Mouse (Mus musculus): Measurements from ENCODE around the gene Adgrg7. TPM values are rescaled to one million over a fixed set of nuclear protein-coding genes. Genes with fewer than 3 reads are reported as not detected.

The Adgrg7 gene
- polyA plus RNA-seq (2014; fragmentation: Nextera tagmentation; extraction: Ambion mirVana) = not detected in 2 replicates

GRCm38 (mm10) chr16:56795481-56796139, at the start of gene Adgrg7:
Adgrg7 (minus strand) TSS chr16:56795855.
- Histone ChIP-seq H3K4me3 (ENCODE audit: low read depth, low read length) (no peak within 1 kb of the TSS), H3K27me3 (replicated peaks; ENCODE audit: control insufficient read depth, insufficient read depth, low read length) (no peaks in the 10 kb centered on the region), H3K27ac (ENCODE audit: low read depth, low read length) (no peak within 1 kb of the TSS), H3K9ac (ENCODE audit: low read depth, low read length) (no peak within 1 kb of the TSS), H3K4me1 (replicated peaks; ENCODE audit: control insufficient read depth, insufficient read depth, low read length) (peaks cover under 1% of the 10 kb centered on the region), H3K4me2 (no peak within 1 kb of the TSS), H3K36me3 (ENCODE audit: control insufficient read depth, insufficient read depth, low read length) (no peaks in the 10 kb centered on the region), H3K9me3 (ENCODE audit: control insufficient read depth, low read length) (no peaks in the 10 kb centered on the region)
- 58% methylated on average over 8 of the region's 8 CpGs for WGBS
- DNase-seq (ENCODE audit: low spot score) (no peak), ATAC-seq (replicated peaks; ENCODE audit: low FRiP score) (no peak)

GRCm38 (mm10) chr16:56842988-56843387, 47.3 kb upstream of the Adgrg7 start:
- ATAC-seq (replicated peaks; ENCODE audit: low FRiP score) (no peak), DNase-seq (ENCODE audit: low spot score) (no peak)
- H3K36me3 ChIP-seq (ENCODE audit: control insufficient read depth, insufficient read depth, low read length) = no peaks in the 10 kb centered on the region
- H3K9ac ChIP-seq (ENCODE audit: low read depth, low read length) = no peak overlapping the region
- no peaks in the 10 kb centered on the region for H3K4me1 ChIP-seq (replicated peaks; ENCODE audit: control insufficient read depth, insufficient read depth, low read length)
- no peak overlapping the region for H3K4me2 ChIP-seq
- H3K27me3 ChIP-seq (replicated peaks; ENCODE audit: control insufficient read depth, insufficient read depth, low read length) = no peaks in the 10 kb centered on the region
- H3K4me3 ChIP-seq (ENCODE audit: low read depth, low read length) = no peak overlapping the region
- H3K27ac ChIP-seq (ENCODE audit: low read depth, low read length) = no peak overlapping the region
- no peaks in the 10 kb centered on the region for H3K9me3 ChIP-seq (ENCODE audit: control insufficient read depth, low read length)
- 73% methylated on average over 5 of the region's 5 CpGs for whole genome bisulfite sequencing

- no peaks in the 10 kb centered on the region for H3K9me3 ChIP-seq (ENCODE audit: control insufficient read depth, low read length)
- no peak for ATAC-seq (replicated peaks; ENCODE audit: low FRiP score)
- WGBS = 85% methylated on average over 1 of the region's 1 CpGs
Observed at GRCm38 (mm10) chr16:56833312-56833711, 37.7 kb upstream of the Adgrg7 start.

DNA sequence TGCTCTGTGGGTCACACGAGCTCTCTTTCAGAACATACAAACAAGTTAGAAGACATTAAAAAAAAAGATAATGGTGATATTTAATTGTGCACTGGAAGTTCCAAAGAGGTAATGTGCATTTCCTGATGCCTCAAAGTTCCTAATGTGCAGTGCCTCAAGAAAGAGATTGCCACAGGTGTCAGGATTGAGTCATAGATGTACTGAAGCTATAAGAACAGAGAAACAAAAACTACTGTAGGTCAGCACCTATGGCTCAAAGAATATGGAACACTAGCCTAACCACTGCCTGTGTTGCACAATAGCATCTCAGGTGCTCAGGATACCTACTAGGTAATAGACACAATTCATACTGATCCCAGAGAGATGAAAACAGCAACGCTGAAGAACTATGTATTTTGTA, 36.3 kb upstream of the Adgrg7 start:
- H3K4me2 ChIP-seq = no peak overlapping the region
- H3K9me3 ChIP-seq (ENCODE audit: control insufficient read depth, low read length) = no peaks in the 10 kb centered on the region
- no peaks in the 10 kb centered on the region for H3K4me1 ChIP-seq (replicated peaks; ENCODE audit: control insufficient read depth, insufficient read depth, low read length)
- H3K27me3 ChIP-seq (replicated peaks; ENCODE audit: control insufficient read depth, insufficient read depth, low read length) = no peaks in the 10 kb centered on the region
- no peak overlapping the region for H3K9ac ChIP-seq (ENCODE audit: low read depth, low read length)
- ATAC-seq (replicated peaks; ENCODE audit: low FRiP score) (no peak), DNase-seq (ENCODE audit: low spot score) (no peak)
- H3K4me3 ChIP-seq (ENCODE audit: low read depth, low read length) = no peak overlapping the region
- no peak overlapping the region for H3K27ac ChIP-seq (ENCODE audit: low read depth, low read length)
- 83% methylated on average over 2 of the region's 2 CpGs for WGBS
- H3K36me3 ChIP-seq (ENCODE audit: control insufficient read depth, insufficient read depth, low read length) = no peaks in the 10 kb centered on the region

More at GRCm38 (mm10) chr16:56833312-56833711, 37.7 kb upstream of the Adgrg7 start:
- Histone ChIP-seq H3K27me3 (replicated peaks; ENCODE audit: control insufficient read depth, insufficient read depth, low read length) (no peaks in the 10 kb centered on the region), H3K4me3 (ENCODE audit: low read depth, low read length) (no peak overlapping the region), H3K4me2 (no peak overlapping the region), H3K36me3 (ENCODE audit: control insufficient read depth, insufficient read depth, low read length) (no peaks in the 10 kb centered on the region), H3K9ac (ENCODE audit: low read depth, low read length) (no peak overlapping the region), H3K27ac (ENCODE audit: low read depth, low read length) (no peak overlapping the region), H3K4me1 (replicated peaks; ENCODE audit: control insufficient read depth, insufficient read depth, low read length) (no peaks in the 10 kb centered on the region)
- DNase-seq (ENCODE audit: low spot score) = no peak

- Histone ChIP-seq H3K4me3 (ENCODE audit: low read depth, low read length) (no peak overlapping the region), H3K4me1 (replicated peaks; ENCODE audit: control insufficient read depth, insufficient read depth, low read length) (peaks cover 14% of the 10 kb centered on the region), H3K9me3 (ENCODE audit: control insufficient read depth, low read length) (no peaks in the 10 kb centered on the region), H3K27ac (ENCODE audit: low read depth, low read length) (peak overlapping the region; percentile 81), H3K27me3 (replicated peaks; ENCODE audit: control insufficient read depth, insufficient read depth, low read length) (no peaks in the 10 kb centered on the region), H3K9ac (ENCODE audit: low read depth, low read length) (no peak overlapping the region), H3K36me3 (ENCODE audit: control insufficient read depth, insufficient read depth, low read length) (no peaks in the 10 kb centered on the region), H3K4me2 (peak overlapping the region; percentile 35)
- DNase-seq (ENCODE audit: low spot score) (no peak), ATAC-seq (replicated peaks; ENCODE audit: low FRiP score) (peak; percentile 99)
- 34% methylated on average over 6 of the region's 6 CpGs for WGBS
Observed at GRCm38 (mm10) chr16:56801370-56802109, 5.9 kb upstream of the Adgrg7 start.

- H3K4me3 ChIP-seq (ENCODE audit: low read depth, low read length) = no peak overlapping the region
- 84% methylated on average over 7 of the region's 7 CpGs for whole genome bisulfite sequencing
- peaks cover 14% of the 10 kb centered on the region for H3K4me1 ChIP-seq (replicated peaks; ENCODE audit: control insufficient read depth, insufficient read depth, low read length)
- H3K9me3 ChIP-seq (ENCODE audit: control insufficient read depth, low read length) = no peaks in the 10 kb centered on the region
- no peaks in the 10 kb centered on the region for H3K36me3 ChIP-seq (ENCODE audit: control insufficient read depth, insufficient read depth, low read length)
- H3K27ac ChIP-seq (ENCODE audit: low read depth, low read length) = peak overlapping the region; percentile 81
- no peaks in the 10 kb centered on the region for H3K27me3 ChIP-seq (replicated peaks; ENCODE audit: control insufficient read depth, insufficient read depth, low read length)
- DNase-seq (ENCODE audit: low spot score) = no peak
- H3K9ac ChIP-seq (ENCODE audit: low read depth, low read length) = no peak overlapping the region
- no peak for ATAC-seq (replicated peaks; ENCODE audit: low FRiP score)
- peak overlapping the region; percentile 35 for H3K4me2 ChIP-seq
Observed at GRCm38 (mm10) chr16:56800946-56801345, 5.3 kb upstream of the Adgrg7 start.

DNA sequence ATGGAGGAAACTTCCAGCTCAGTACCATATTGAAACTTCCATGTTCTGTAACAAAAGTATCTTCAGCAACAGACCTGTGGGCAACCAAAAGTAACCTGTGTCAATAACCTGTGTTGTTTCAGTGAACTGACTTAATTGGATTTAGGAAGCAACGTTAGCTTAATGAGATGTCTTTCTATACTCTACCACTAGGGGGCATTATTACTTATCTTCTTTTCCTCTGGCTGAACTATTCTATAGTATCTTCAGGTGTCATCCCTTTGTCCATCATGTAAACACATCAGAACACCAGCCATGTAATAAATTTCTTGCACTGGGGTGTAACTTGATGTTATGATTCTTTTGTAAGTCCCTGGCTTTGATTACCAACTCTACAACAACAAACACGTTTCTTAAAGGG, 4.8 kb upstream of the Adgrg7 start:
- H3K4me3 ChIP-seq (ENCODE audit: low read depth, low read length) = no peak overlapping the region
- ATAC-seq (replicated peaks; ENCODE audit: low FRiP score) (no peak), DNase-seq (ENCODE audit: low spot score) (no peak)
- H3K9me3 ChIP-seq (ENCODE audit: control insufficient read depth, low read length) = no peaks in the 10 kb centered on the region
- peaks cover 14% of the 10 kb centered on the region for H3K4me1 ChIP-seq (replicated peaks; ENCODE audit: control insufficient read depth, insufficient read depth, low read length)
- H3K4me2 ChIP-seq = no peak overlapping the region
- peak overlapping the region; percentile 81; the same call in 1 of the 2 replicates for H3K27ac ChIP-seq (ENCODE audit: low read depth, low read length)
- WGBS = 42% methylated on average over 2 of the region's 2 CpGs
- H3K27me3 ChIP-seq (replicated peaks; ENCODE audit: control insufficient read depth, insufficient read depth, low read length) = no peaks in the 10 kb centered on the region
- no peak overlapping the region for H3K9ac ChIP-seq (ENCODE audit: low read depth, low read length)
- no peaks in the 10 kb centered on the region for H3K36me3 ChIP-seq (ENCODE audit: control insufficient read depth, insufficient read depth, low read length)

DNA sequence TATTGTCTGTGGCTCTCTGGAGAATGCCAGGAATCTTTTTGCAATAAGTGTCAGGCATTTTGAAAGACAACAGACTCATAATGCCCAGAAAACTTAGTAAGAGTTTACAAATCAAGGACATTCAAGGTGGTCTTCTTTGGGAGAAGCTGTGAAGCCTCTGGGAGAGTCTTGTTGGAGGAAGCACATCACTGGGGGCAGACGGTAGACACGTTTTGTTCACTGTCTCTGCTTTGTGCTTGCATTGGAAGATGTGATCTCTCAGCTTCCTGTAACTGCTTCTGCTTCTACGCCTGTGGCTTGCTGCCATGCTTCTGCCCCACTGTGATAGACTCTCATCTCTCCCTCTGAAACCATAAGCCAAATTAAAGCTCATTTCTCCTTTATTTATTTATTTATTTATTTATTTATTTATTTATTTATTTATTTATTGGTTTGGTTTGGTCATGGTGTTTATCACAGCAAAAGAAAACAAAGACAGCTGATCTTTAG, 3.9 kb upstream of the Adgrg7 start:
- H3K9me3 ChIP-seq (ENCODE audit: control insufficient read depth, low read length) = no peaks in the 10 kb centered on the region
- H3K27ac ChIP-seq (ENCODE audit: low read depth, low read length) = no peak overlapping the region
- no peak for ATAC-seq (replicated peaks; ENCODE audit: low FRiP score)
- 60% methylated on average over 3 of the region's 3 CpGs for WGBS
- no peak overlapping the region for H3K9ac ChIP-seq (ENCODE audit: low read depth, low read length)
- no peak overlapping the region for H3K4me3 ChIP-seq (ENCODE audit: low read depth, low read length)
- no peaks in the 10 kb centered on the region for H3K36me3 ChIP-seq (ENCODE audit: control insufficient read depth, insufficient read depth, low read length)
- no peak overlapping the region for H3K4me2 ChIP-seq
- DNase-seq (ENCODE audit: low spot score) = no peak
- no peaks in the 10 kb centered on the region for H3K27me3 ChIP-seq (replicated peaks; ENCODE audit: control insufficient read depth, insufficient read depth, low read length)
- peaks cover 14% of the 10 kb centered on the region for H3K4me1 ChIP-seq (replicated peaks; ENCODE audit: control insufficient read depth, insufficient read depth, low read length)

Measured in liver, embryonic 11.5 days (tissue).